Mouse (Mus musculus) neural tube, embryonic 11.5 days (tissue): ENCODE data around the gene Retreg3. TPM values are rescaled to one million over a fixed set of nuclear protein-coding genes. Genes with fewer than 3 reads are reported as not detected.
"Not testable (repeated sequence)": the region's sequence is repeated elsewhere in the genome, so short reads cannot be mapped to it uniquely, and the experiment has no call there.

ENCODE experiments used
- ATAC-seq: fragments of 200-750 bp; cut with Nextera tagmentation; 2 replicates; pipeline ENCODE4 v1.8.0; 2017; ENCODE audit warnings: moderate number of reproducible peaks, mild to moderate bottlenecking, moderate TSS enrichment, moderate library complexity; ENCODE audit not compliant: insufficient read depth, low FRiP score, low TSS enrichment
- DNase-seq: peaks from one replicate; pipeline ENCODE4 v3.0.0-alpha.2; 2015; ENCODE audit warnings: low spot score
- H3K27ac ChIP-seq: fragments of 300-500 bp; sonication (generic); 2 replicates; pipeline ENCODE4 v1.5.1; 2014; ENCODE audit warnings: low read depth, mild to moderate bottlenecking, low read length
- H3K27me3 ChIP-seq: fragments of 300-500 bp; sonication (generic); 2 replicates; pipeline ENCODE4 v1.6.1; 2014; ENCODE audit warnings: mild to moderate bottlenecking, low read length, mixed read lengths; ENCODE audit not compliant: control insufficient read depth, insufficient read depth
- H3K36me3 ChIP-seq: fragments of 300-500 bp; sonication (generic); 2 replicates; pipeline ENCODE4 v1.6.1; 2014; ENCODE audit warnings: mild to moderate bottlenecking, low read length, moderate library complexity, mixed read lengths; ENCODE audit not compliant: control insufficient read depth, insufficient read depth
- H3K4me1 ChIP-seq: fragments of 300-500 bp; sonication (generic); 2 replicates; pipeline ENCODE4 v1.6.1; 2014; ENCODE audit warnings: low read length, mixed read lengths; ENCODE audit not compliant: control insufficient read depth, insufficient read depth
- H3K4me2 ChIP-seq: fragments of 300-500 bp; sonication (generic); 2 replicates; pipeline ENCODE4 v1.6.1; 2014; ENCODE audit warnings: low read depth, mild to moderate bottlenecking, moderate library complexity
- H3K4me3 ChIP-seq: fragments of 300-500 bp; sonication (generic); 2 replicates; pipeline ENCODE4 v1.5.1; 2014; ENCODE audit warnings: low read depth, low read length
- H3K9ac ChIP-seq: fragments of 300-500 bp; sonication (generic); 2 replicates; pipeline ENCODE4 v1.6.1; 2014; ENCODE audit warnings: mild to moderate bottlenecking, low read length
- H3K9me3 ChIP-seq: fragments of 300-500 bp; sonication (generic); 2 replicates; pipeline ENCODE4 v1.6.1; 2016; ENCODE audit warnings: low read length; ENCODE audit not compliant: control insufficient read depth
- WGBS: fragments of 180-500 bp; shearing (Covaris S2); extraction: QIAGEN DNeasy Blood & Tissue Kit; methylation state at CpG from one replicate; pipeline ENCODE4 v1.1.7; 2014; 5-methylcytosine and 5-hydroxymethylcytosine counted together
- polyA plus RNA-seq: library from polyadenylated mRNA; unstranded; fragments of >200 nt; fragmentation: Nextera tagmentation; extraction: Ambion mirVana; gene quantifications from 2 replicates; pipeline ENCODE4 v1.2.1, GENCODE M21; 2014

Gene Retreg3
- polyA plus RNA-seq, 1 experiment from 2014 or later: 14.4 TPM

GRCm38 (mm10) chr11:101130056-101130756 is 10.5 kb upstream of the Retreg3 start:
- ATAC-seq: no peak
- 48% methylated on average over 18 of the region's 18 CpGs for WGBS

DNA sequence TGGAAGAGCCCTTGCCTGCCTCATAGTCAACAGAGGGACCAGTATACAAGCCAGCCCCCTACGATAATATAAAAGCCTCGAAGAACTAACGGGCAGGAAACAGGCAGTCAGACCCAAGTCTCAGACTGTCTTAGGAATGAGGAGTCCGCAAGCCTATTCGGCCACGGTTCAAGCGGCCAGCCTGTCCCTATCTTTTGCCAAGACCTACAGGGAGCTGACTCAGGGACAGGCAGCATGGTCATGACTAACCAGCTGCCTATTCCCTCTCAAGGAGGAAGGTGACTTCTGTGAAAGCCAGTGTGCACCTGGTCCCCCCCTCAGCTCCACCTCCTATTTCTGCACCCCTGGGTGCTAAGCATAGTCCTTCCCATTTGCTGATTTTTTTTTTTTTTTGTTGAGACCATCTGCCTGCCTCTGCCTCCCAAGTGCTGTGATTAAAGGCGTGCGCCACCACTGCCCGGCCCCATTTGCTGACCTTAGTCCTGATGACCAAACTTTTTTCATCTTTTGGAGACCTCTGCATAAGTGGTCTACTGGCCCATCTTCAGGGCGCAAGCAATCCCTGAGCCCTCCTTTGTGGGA is 9.4 kb upstream of the Retreg3 start:
- Histone ChIP-seq H3K4me1 (no peaks in the 10 kb centered on the region), H3K27ac (no peak overlapping the region), H3K9me3 (no peaks in the 10 kb centered on the region), H3K27me3 (no peaks in the 10 kb centered on the region), H3K4me3 (no peak overlapping the region), H3K9ac (no peak overlapping the region), H3K4me2 (no peak overlapping the region), H3K36me3 (peaks cover 17% of the 10 kb centered on the region)
- 87% methylated on average over 11 of the region's 11 CpGs for WGBS
- ATAC-seq: no peak
- no peak for DNase-seq

More at GRCm38 (mm10) chr11:101130056-101130756, 10.5 kb upstream of the Retreg3 start:
- no peak overlapping the region for H3K4me2 ChIP-seq
- no peaks in the 10 kb centered on the region for H3K27me3 ChIP-seq
- no peaks in the 10 kb centered on the region for H3K4me1 ChIP-seq
- H3K4me3 ChIP-seq: no peak overlapping the region
- no peak for DNase-seq
- no peaks in the 10 kb centered on the region for H3K9me3 ChIP-seq
- peaks cover 14% of the 10 kb centered on the region for H3K36me3 ChIP-seq
- no peak overlapping the region for H3K9ac ChIP-seq
- no peak overlapping the region for H3K27ac ChIP-seq

DNA sequence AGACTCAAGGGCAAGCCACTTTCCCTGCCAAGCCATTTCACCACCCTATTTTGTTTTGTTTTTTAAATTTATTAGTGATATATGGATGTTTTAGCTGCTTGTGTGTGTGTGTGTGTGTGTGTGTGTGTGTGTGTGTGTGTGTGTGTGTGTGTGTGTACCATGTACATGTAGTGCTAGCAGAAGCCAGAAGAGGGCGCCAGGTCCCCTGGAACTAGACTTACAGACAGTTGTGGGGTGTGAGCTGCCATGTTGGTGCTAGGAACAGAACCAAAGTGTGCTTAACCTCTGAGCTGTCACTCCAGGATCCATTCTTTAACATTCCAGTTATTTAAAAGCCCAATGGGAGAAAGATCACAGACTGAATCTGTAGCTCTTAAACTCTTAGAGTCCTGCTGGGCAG is 7.4 kb upstream of the Retreg3 start:
- Histone ChIP-seq H3K36me3 (peaks cover 17% of the 10 kb centered on the region), H3K4me3 (no peak overlapping the region), H3K9ac (no peak overlapping the region), H3K4me1 (no peaks in the 10 kb centered on the region), H3K9me3 (no peaks in the 10 kb centered on the region), H3K4me2 (no peak overlapping the region), H3K27me3 (no peaks in the 10 kb centered on the region), H3K27ac (no peak overlapping the region)
- no peak for DNase-seq
- 100% methylated on average over 1 of the region's 1 CpGs for WGBS
- no peak for ATAC-seq

DNA sequence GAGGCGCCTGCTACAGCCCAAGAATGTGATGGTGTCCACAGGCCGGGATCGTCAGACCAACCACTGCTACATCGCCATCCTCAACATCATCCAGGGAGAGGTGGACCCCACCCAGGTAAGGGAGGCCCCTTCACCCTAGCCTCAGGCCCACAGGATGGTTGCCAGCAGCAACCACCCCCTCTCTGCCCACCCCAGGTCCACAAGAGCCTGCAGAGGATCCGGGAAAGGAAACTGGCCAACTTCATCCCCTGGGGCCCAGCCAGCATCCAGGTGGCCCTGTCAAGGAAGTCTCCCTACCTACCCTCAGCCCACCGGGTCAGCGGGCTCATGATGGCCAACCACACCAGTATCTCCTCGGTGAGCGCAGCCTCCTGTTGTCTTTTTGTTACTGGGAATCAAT is 5.3 kb upstream of the Retreg3 start:
- H3K4me2 ChIP-seq, H3K9ac ChIP-seq, H3K4me3 ChIP-seq, H3K27me3 ChIP-seq, DNase-seq, ATAC-seq, H3K27ac ChIP-seq, H3K4me1 ChIP-seq, H3K9me3 ChIP-seq: not testable (repeated sequence)
- H3K36me3 ChIP-seq: peaks cover 19% of the 10 kb centered on the region
- whole genome bisulfite sequencing: 95% methylated on average over 7 of the region's 9 CpGs

DNA sequence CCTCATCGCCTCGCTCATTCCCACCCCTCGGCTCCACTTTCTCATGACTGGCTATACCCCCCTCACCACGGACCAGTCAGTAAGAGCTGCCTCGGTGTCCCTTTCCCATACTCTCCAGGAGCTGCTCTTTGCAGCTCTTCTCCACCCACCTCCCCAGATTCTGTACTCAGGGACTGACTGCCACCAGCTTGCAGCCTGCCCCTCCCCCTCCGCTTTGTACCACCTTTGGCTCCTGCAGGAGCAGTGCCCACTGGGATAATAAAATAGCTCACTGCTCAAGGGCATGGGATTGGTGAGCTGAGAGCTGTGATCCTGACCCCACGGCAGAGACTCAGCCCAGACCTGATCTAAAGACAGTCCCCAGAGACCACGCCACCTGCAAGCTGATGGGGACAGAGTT is 4.8 kb upstream of the Retreg3 start:
- not testable (repeated sequence) for DNase-seq, H3K27ac ChIP-seq, H3K4me3 ChIP-seq, H3K9me3 ChIP-seq, H3K27me3 ChIP-seq, H3K4me2 ChIP-seq, H3K4me1 ChIP-seq, H3K9ac ChIP-seq, ATAC-seq
- WGBS: 95% methylated on average over 8 of the region's 8 CpGs
- H3K36me3 ChIP-seq: peaks cover 19% of the 10 kb centered on the region

DNA sequence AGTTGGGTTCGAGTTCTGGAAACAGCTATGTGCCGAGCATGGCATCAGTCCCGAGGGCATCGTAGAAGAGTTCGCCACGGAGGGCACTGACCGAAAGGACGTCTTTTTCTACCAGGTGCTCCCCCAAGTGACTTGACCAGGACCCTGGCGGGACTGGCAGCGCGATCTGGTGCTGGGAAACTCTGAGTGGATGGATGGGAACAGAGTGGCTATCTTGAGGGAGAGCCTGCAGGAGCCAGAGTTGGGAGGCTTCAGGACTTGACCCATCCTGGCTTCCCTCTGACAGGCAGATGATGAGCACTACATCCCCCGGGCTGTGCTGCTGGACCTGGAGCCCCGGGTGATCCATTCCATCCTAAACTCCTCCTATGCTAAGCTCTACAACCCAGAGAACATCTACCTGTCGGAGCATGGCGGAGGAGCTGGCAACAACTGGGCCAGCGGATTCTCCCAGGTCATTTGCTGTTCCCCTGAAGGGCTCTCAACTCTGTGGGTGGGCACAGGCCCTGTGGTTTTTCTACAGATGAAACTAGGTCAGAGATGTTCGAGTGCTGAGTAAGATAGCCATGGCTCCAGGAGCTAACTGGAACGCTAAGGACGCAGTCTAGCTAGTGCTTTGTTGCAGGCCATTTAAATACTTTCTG is 974 bp upstream of the Retreg3 start:
- H3K9ac ChIP-seq: peak overlapping the region; percentile 84
- peak overlapping the region; percentile 89 for H3K4me3 ChIP-seq
- WGBS: 25% methylated on average over 19 of the region's 19 CpGs
- H3K27ac ChIP-seq: peak overlapping the region; percentile 88
- no peaks in the 10 kb centered on the region for H3K27me3 ChIP-seq
- H3K4me1 ChIP-seq: peaks cover 16% of the 10 kb centered on the region; the same call in 1 of the 2 replicates
- H3K4me2 ChIP-seq: peak overlapping the region; percentile 96
- peaks cover 8% of the 10 kb centered on the region for H3K36me3 ChIP-seq
- peak; percentile 29; the same call in 1 of the 2 replicates for ATAC-seq
- DNase-seq: no peak
- no peaks in the 10 kb centered on the region for H3K9me3 ChIP-seq

DNA sequence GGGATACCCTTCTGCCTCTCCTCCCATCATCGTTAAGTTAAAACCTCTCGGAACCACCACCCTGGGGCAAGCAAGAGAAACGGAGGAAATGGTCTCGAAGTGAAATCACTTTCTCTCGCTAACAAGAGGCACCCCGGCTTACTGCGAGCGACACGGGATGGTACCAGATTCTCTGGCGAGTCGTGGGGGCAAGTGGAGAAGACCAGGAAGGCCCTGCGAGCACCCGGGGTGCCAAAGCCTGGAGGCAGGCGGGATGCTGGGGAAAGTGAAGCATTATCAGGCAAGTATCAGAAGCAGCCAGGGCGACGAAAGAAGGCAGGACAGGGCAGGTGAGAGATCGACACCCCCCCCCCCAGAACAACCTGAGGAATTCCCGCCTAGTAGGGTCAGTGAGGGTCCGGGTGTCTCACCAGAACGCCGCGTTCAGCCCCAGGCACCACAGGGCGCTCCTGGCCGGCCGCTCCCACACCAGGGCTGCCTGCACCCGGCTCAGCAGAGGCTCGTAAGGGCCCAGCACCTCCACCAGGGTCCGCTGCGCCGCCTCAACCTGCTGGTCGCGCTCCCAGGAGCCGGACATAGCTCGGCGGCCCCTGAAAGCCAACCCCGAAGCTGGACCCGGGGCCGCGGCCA is 447 bp downstream of the Retreg3 start:
- peaks cover 2% of the 10 kb centered on the region; the same call in 1 of the 2 replicates for H3K36me3 ChIP-seq
- ATAC-seq: no peak; the same call in 1 of the 2 replicates
- DNase-seq: no peak
- H3K27ac ChIP-seq: peak overlapping the region; percentile 88
- peak overlapping the region; percentile 91 for H3K9ac ChIP-seq
- H3K4me2 ChIP-seq: peak overlapping the region; percentile 96
- no peaks in the 10 kb centered on the region for H3K9me3 ChIP-seq
- peak overlapping the region; percentile 89 for H3K4me3 ChIP-seq
- H3K27me3 ChIP-seq: no peaks in the 10 kb centered on the region
- H3K4me1 ChIP-seq: peaks cover 16% of the 10 kb centered on the region; the same call in 1 of the 2 replicates
- WGBS: under 1% methylated on average over 39 of the region's 39 CpGs

- 56% methylated on average over 4 of the region's 4 CpGs for WGBS
- no peak overlapping the region for H3K9ac ChIP-seq
- peaks cover 2% of the 10 kb centered on the region; the same call in 1 of the 2 replicates for H3K36me3 ChIP-seq
- H3K4me1 ChIP-seq: peaks cover 16% of the 10 kb centered on the region; the same call in 1 of the 2 replicates
- H3K9me3 ChIP-seq: no peaks in the 10 kb centered on the region
- ATAC-seq: no peak
- H3K4me2 ChIP-seq: peak overlapping the region; percentile 96
- no peak overlapping the region for H3K27ac ChIP-seq
- no peak overlapping the region; the same call in 1 of the 2 replicates for H3K4me3 ChIP-seq
- no peaks in the 10 kb centered on the region for H3K27me3 ChIP-seq
- DNase-seq: no peak
Observed at GRCm38 (mm10) chr11:101118105-101118504, 1.6 kb downstream of the Retreg3 start.
